Mouse (Mus musculus): ENCODE data around the gene Snrnp35.
A peak's percentile ranks its signal among the peaks of the same experiment; 100 is the strongest.
"Not testable (repeated sequence)": the region's sequence is repeated elsewhere in the genome, so short reads cannot be mapped to it uniquely, and the experiment has no call there.

Gene Snrnp35

GRCm38 (mm10) chr5:124464905-124465304 lies 18.0 kb upstream of the Snrnp35 start:
- DNase-seq: no peak

- DNase-seq: no peak
Measured at GRCm38 (mm10) chr5:124467766-124468165, 15.2 kb upstream of the Snrnp35 start.

- DNase-seq: no peak
Measured at GRCm38 (mm10) chr5:124468365-124468764, 14.6 kb upstream of the Snrnp35 start.

- no peak for DNase-seq
Measured at GRCm38 (mm10) chr5:124469486-124469885, 13.4 kb upstream of the Snrnp35 start.

- no peak for DNase-seq
Measured at GRCm38 (mm10) chr5:124470591-124471171, 12.3 kb upstream of the Snrnp35 start.

GRCm38 (mm10) chr5:124478873-124479204 lies 4.1 kb upstream of the Snrnp35 start:
- no peak for DNase-seq

GRCm38 (mm10) chr5:124480119-124480518 lies 2.8 kb upstream of the Snrnp35 start:
- DNase-seq: no peak

- DNase-seq: no peak
Measured at GRCm38 (mm10) chr5:124481714-124482113, 1.2 kb upstream of the Snrnp35 start.

GRCm38 (mm10) chr5:124482436-124482965 lies 433 bp upstream of the Snrnp35 start:
- DNase-seq: peak; percentile 27

GRCm38 (mm10) chr5:124483655-124484396 lies 892 bp downstream of the Snrnp35 start:
- no peak for DNase-seq

- DNase-seq: no peak
Measured at GRCm38 (mm10) chr5:124485654-124486053, 2.7 kb downstream of the Snrnp35 start.

GRCm38 (mm10) chr5:124488885-124489284 lies 6.0 kb downstream of the Snrnp35 start:
- no peak for DNase-seq

- no peak for DNase-seq
Measured at GRCm38 (mm10) chr5:124491732-124492131, 8.8 kb downstream of the Snrnp35 start.

GRCm38 (mm10) chr5:124492618-124493017 lies 9.7 kb downstream of the Snrnp35 start:
- no peak for DNase-seq

- no peak for DNase-seq
Measured at GRCm38 (mm10) chr5:124493455-124493854, 10.5 kb downstream of the Snrnp35 start.

- DNase-seq: no peak
Measured at GRCm38 (mm10) chr5:124495547-124495946, 12.6 kb downstream of the Snrnp35 start.

- no peak for DNase-seq
Measured at GRCm38 (mm10) chr5:124496614-124497514, 13.9 kb downstream of the Snrnp35 start.

- DNase-seq: no peak
Measured at GRCm38 (mm10) chr5:124498221-124498876, 15.4 kb downstream of the Snrnp35 start.

GRCm38 (mm10) chr5:124499001-124499400 lies 16.1 kb downstream of the Snrnp35 start:
- no peak for DNase-seq

GRCm38 (mm10) chr5:124500037-124500436 lies 17.1 kb downstream of the Snrnp35 start:
- DNase-seq: not testable (repeated sequence)

- no peak for DNase-seq
Measured at GRCm38 (mm10) chr5:124500573-124500972, 17.6 kb downstream of the Snrnp35 start.

- no peak for DNase-seq
Measured at GRCm38 (mm10) chr5:124501541-124501940, 18.6 kb downstream of the Snrnp35 start.

- DNase-seq: no peak
Measured at GRCm38 (mm10) chr5:124503742-124504141, 20.8 kb downstream of the Snrnp35 start.

All from cerebellum, adult 11 months (tissue).